Mouse (Mus musculus) c-Kit-negative CD71-positive TER-119-positive erythroid progenitor cells, embryonic 14.5 days (primary cell): ENCODE measurements around the gene Pecam1.
"Not testable (repeated sequence)": the region's sequence is repeated elsewhere in the genome, so short reads cannot be mapped to it uniquely, and the experiment has no call there.

Source experiments
- DNase-seq: peaks from one replicate; pipeline ENCODE4 v3.0.0-alpha.2; 2013; ENCODE audit warnings: low read depth, low spot score

The Pecam1 gene

GRCm38 (mm10) chr11:106729656-106730055 lies 20.8 kb downstream of the Pecam1 start:
- DNase-seq, result no peak

- DNase-seq, result no peak
Observed at GRCm38 (mm10) chr11:106728402-106729366, 21.7 kb downstream of the Pecam1 start.

- no peak for DNase-seq
Observed at GRCm38 (mm10) chr11:106727967-106728366, 22.5 kb downstream of the Pecam1 start.

- DNase-seq, result not testable (repeated sequence)
Observed at GRCm38 (mm10) chr11:106724916-106725235, 25.6 kb downstream of the Pecam1 start.

GRCm38 (mm10) chr11:106724176-106724915 lies 26.1 kb downstream of the Pecam1 start:
- no peak for DNase-seq

- no peak for DNase-seq
Observed at GRCm38 (mm10) chr11:106723611-106724125, 26.8 kb downstream of the Pecam1 start.

GRCm38 (mm10) chr11:106722831-106723361 lies 27.5 kb downstream of the Pecam1 start:
- DNase-seq, result no peak

- no peak for DNase-seq
Observed at GRCm38 (mm10) chr11:106720379-106720778, 30.0 kb downstream of the Pecam1 start.

GRCm38 (mm10) chr11:106716568-106716967 lies 33.9 kb downstream of the Pecam1 start:
- DNase-seq, result no peak

- no peak for DNase-seq
Observed at GRCm38 (mm10) chr11:106715066-106715465, 35.4 kb downstream of the Pecam1 start.

GRCm38 (mm10) chr11:106710789-106711188 lies 39.6 kb downstream of the Pecam1 start:
- DNase-seq, result no peak

- DNase-seq, result no peak
Observed at GRCm38 (mm10) chr11:106709227-106709985, 41.0 kb downstream of the Pecam1 start.

GRCm38 (mm10) chr11:106707866-106708265 lies 42.6 kb downstream of the Pecam1 start:
- DNase-seq, result no peak

- DNase-seq, result no peak
Observed at GRCm38 (mm10) chr11:106707085-106707484, 43.3 kb downstream of the Pecam1 start.

GRCm38 (mm10) chr11:106706212-106706611 lies 44.2 kb downstream of the Pecam1 start:
- no peak for DNase-seq

GRCm38 (mm10) chr11:106704399-106705111 lies 45.9 kb downstream of the Pecam1 start:
- DNase-seq, result no peak

- DNase-seq, result no peak
Observed at GRCm38 (mm10) chr11:106703931-106704330, 46.5 kb downstream of the Pecam1 start.

GRCm38 (mm10) chr11:106702584-106702983 lies 47.8 kb downstream of the Pecam1 start:
- DNase-seq, result no peak

GRCm38 (mm10) chr11:106701589-106701988 lies 48.8 kb downstream of the Pecam1 start:
- no peak for DNase-seq

- no peak for DNase-seq
Observed at GRCm38 (mm10) chr11:106699083-106699482, 51.3 kb downstream of the Pecam1 start.

GRCm38 (mm10) chr11:106698289-106698688 lies 52.1 kb downstream of the Pecam1 start:
- DNase-seq, result no peak
